8 mouse cellular contexts compared by ENCODE assay signal in the genomic region with DNA sequence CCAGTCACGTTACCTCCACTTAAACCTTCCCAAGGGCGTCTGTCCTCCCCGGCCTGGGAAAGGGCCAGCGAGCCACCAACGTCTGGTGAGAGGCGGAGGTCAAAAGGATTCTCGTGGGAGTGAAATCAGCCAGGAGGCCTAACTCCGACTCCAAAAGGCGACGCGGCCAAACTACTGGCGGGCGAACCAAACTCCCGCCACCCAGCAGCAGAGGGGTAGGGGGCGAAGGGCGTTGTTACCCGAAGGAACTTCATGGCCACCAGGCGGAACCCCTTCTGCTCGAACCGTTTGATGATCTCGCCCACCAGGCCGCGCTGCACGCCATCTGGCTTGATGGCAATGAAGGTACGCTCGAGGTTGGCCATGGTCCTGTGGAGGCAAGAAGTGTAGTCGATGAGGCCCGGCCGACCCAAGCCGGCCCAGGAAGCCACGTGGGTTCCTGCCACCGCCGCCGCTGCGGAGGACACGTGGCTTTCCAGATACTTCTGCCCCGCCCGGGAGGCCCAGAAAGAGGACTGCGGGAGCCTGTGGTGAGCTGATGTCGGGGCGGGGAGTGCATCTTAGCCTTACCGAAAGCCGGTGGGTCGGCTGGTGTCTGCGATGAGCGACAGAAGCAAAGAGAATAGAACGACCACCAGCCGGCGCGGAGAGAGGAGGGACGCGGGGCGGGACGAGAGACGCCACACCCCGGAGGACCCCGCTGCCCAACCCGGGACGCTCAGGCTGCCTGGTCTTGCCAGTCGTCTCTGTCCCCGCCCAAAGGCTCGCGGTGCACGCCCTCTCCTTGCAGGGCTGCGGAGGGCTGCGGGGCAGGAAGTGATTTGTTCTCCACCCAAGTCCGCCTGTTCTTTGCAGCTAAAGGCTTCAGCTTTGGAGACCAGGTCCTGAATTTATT. TPM values are rescaled to one million over a fixed set of nuclear protein-coding genes. Genes with fewer than 3 reads are reported as not detected.
DNase-seq lines count a peak whose midpoint lies in the region; ATAC-seq lines count a peak whose summit lies in the region.

No protein-coding gene starts in this region.

- peaks cover 47% of the 10 kb centered on the region for H3K4me1 ChIP-seq in hindbrain, embryonic 10.5 days (replicated peaks)
- H3K4me1 ChIP-seq in lung, embryonic 16.5 days (replicated peaks; ENCODE audit: control insufficient read depth, insufficient read depth, low read length): peaks cover 17% of the 10 kb centered on the region

- WGBS in hindbrain, embryonic 10.5 days: under 1% methylated on average over 67 of the region's 67 CpGs
- 0% methylated on average over 66 of the region's 67 CpGs for WGBS in lung, embryonic 16.5 days

- H3K4me2 ChIP-seq in lung, embryonic 16.5 days (ENCODE audit: low read depth, low read length): peak overlapping the region; percentile 90

- H3K27me3 ChIP-seq in hindbrain, embryonic 10.5 days (ENCODE audit: insufficient read depth, poor library complexity, severe bottlenecking): no peaks in the 10 kb centered on the region
- no peaks in the 10 kb centered on the region for H3K27me3 ChIP-seq in lung, embryonic 16.5 days (ENCODE audit: control insufficient read depth, insufficient read depth, low read depth, low read length)

- no peaks in the 10 kb centered on the region for H3K9me3 ChIP-seq in hindbrain, embryonic 10.5 days
- no peaks in the 10 kb centered on the region for H3K9me3 ChIP-seq in lung, embryonic 16.5 days (ENCODE audit: control insufficient read depth, low read length)

- H3K36me3 ChIP-seq in hindbrain, embryonic 10.5 days: peaks cover 71% of the 10 kb centered on the region
- H3K36me3 ChIP-seq in lung, embryonic 16.5 days (ENCODE audit: control insufficient read depth, insufficient read depth, low read length): peaks cover 17% of the 10 kb centered on the region

- peak overlapping the region; percentile 77 for H3K9ac ChIP-seq in lung, embryonic 16.5 days (ENCODE audit: low read length)

- peak overlapping the region; percentile 61 for H3K4me3 ChIP-seq in hindbrain, embryonic 10.5 days
- H3K4me3 ChIP-seq in lung, embryonic 16.5 days (ENCODE audit: low read length): peak overlapping the region; percentile 70

- DNase-seq in Muller cell, postnatal 12 days (ENCODE audit: inconsistent ontology term): peak; percentile 96
- peak; percentile 76 for DNase-seq in cerebellum, adult 9-10 months
- peak; percentile 94 for DNase-seq in hindbrain, embryonic 10.5 days (ENCODE audit: low spot score)
- peak; percentile 90 for DNase-seq in layer of hippocampus, adult 9-11 months
- DNase-seq in ovary, adult 18-20 months (ENCODE audit: low spot score): peak; percentile 92
- DNase-seq in thymus, postnatal 0 days (ENCODE audit: low spot score): peak; percentile 92

- ATAC-seq in frontal cortex, adult (ENCODE audit: low TSS enrichment): peak; percentile 91
- peak; percentile 99 for ATAC-seq in lung, embryonic 16.5 days (ENCODE audit: low read depth)

- peak overlapping the region; percentile 94 for H3K27ac ChIP-seq in hindbrain, embryonic 10.5 days
- peak overlapping the region; percentile 90 for H3K27ac ChIP-seq in lung, embryonic 16.5 days (ENCODE audit: low read length)

RNA-seq across cellular contexts. Expression of a gene that starts 0.6 kb away (rescaled TPM):
- 129 and 138 TPM in 2 replicates for polyA plus RNA-seq in hindbrain, embryonic 10.5 days (2016; fragmentation: Nextera tagmentation; extraction: Ambion mirVana)
- 250 and 276 TPM in 2 replicates for polyA plus RNA-seq in lung, embryonic 16.5 days (2015; fragmentation: Nextera tagmentation; extraction: Ambion mirVana)
- polyA plus RNA-seq in thymus, postnatal 0 days (2015; fragmentation: Nextera tagmentation; extraction: Ambion mirVana): 134 and 143 TPM in 2 replicates

RNA-seq across cellular contexts. Expression of a gene that starts 12.6 kb away (rescaled TPM):
- 482 and 501 TPM in 2 replicates for polyA plus RNA-seq in hindbrain, embryonic 10.5 days (2016; fragmentation: Nextera tagmentation; extraction: Ambion mirVana)
- polyA plus RNA-seq in lung, embryonic 16.5 days (2015; fragmentation: Nextera tagmentation; extraction: Ambion mirVana): 289 and 314 TPM in 2 replicates
- 348 and 383 TPM in 2 replicates for polyA plus RNA-seq in thymus, postnatal 0 days (2015; fragmentation: Nextera tagmentation; extraction: Ambion mirVana)

RNA-seq across cellular contexts. Expression of a gene that starts 12.8 kb away (rescaled TPM):
- 314 and 317 TPM in 2 replicates for polyA plus RNA-seq in hindbrain, embryonic 10.5 days (2016; fragmentation: Nextera tagmentation; extraction: Ambion mirVana)
- 100 and 105 TPM in 2 replicates for polyA plus RNA-seq in lung, embryonic 16.5 days (2015; fragmentation: Nextera tagmentation; extraction: Ambion mirVana)
- 200 and 230 TPM in 2 replicates for polyA plus RNA-seq in thymus, postnatal 0 days (2015; fragmentation: Nextera tagmentation; extraction: Ambion mirVana)

RNA-seq across cellular contexts. Expression of a gene that starts 40.4 kb away (rescaled TPM):
- 62.5 and 70.1 TPM in 2 replicates for polyA plus RNA-seq in hindbrain, embryonic 10.5 days (2016; fragmentation: Nextera tagmentation; extraction: Ambion mirVana)
- polyA plus RNA-seq in lung, embryonic 16.5 days (2015; fragmentation: Nextera tagmentation; extraction: Ambion mirVana): 35.0 and 36.2 TPM in 2 replicates
- polyA plus RNA-seq in thymus, postnatal 0 days (2015; fragmentation: Nextera tagmentation; extraction: Ambion mirVana): 32.1 and 41.4 TPM in 2 replicates

Comparison
In these comparisons a context has a peak if more than half of its experiments do, and no peak if none do; other contexts are left out.
1. Peak in every context shown above with its lines: DNase-seq, ATAC-seq, H3K4me3 ChIP-seq and H3K27ac ChIP-seq.